Mouse (Mus musculus) bone marrow, adult 2 months (tissue): ENCODE measurements around the gene Cat. TPM values are rescaled to one million over a fixed set of nuclear protein-coding genes. Genes with fewer than 3 reads are reported as not detected.

Experiments used
- H3K27ac ChIP-seq: fragments of 200-500 bp; 2 replicates; pipeline ENCODE4 v1.5.1; 2012; ENCODE audit warnings: low read depth, mild to moderate bottlenecking, control low read depth, inconsistent platforms, low read length; ENCODE audit not compliant: control insufficient read depth, poor library complexity, insufficient read depth
- H3K4me1 ChIP-seq: fragments of 200-500 bp; 2 replicates; pipeline ENCODE4 v1.6.1; 2011; ENCODE audit warnings: low read length; ENCODE audit not compliant: control insufficient read depth, insufficient read depth
- H3K4me3 ChIP-seq: fragments of 200-500 bp; replicated peaks from 2 replicates; pipeline ENCODE3; 2011; ENCODE audit warnings: mild to moderate bottlenecking, low read depth, low read length, control low read depth; ENCODE audit not compliant: control insufficient read depth
- CTCF ChIP-seq: fragments of 200-500 bp; IDR thresholded peaks from 2 replicates; pipeline ENCODE4 v1.5.1; 2011; ENCODE audit warnings: low read length, control low read depth; ENCODE audit not compliant: control insufficient read depth, insufficient read depth
- POLR2A ChIP-seq: fragments of 200-500 bp; IDR thresholded peaks from 2 replicates; pipeline ENCODE4 v1.6.1; 2011; ENCODE audit warnings: low read depth, mild to moderate bottlenecking, control low read depth, low read length, borderline replicate concordance; ENCODE audit not compliant: control insufficient read depth
- WGBS: fragments of 180-500 bp; shearing (Covaris S2); methylation state at CpG from one replicate; pipeline ENCODE4 v1.1.7; 2018; 5-methylcytosine and 5-hydroxymethylcytosine counted together
- polyA plus RNA-seq: library from polyadenylated mRNA; stranded (reverse); fragments of >200 nt; gene quantifications from 2 replicates; pipeline ENCODE4 v1.2.4, GENCODE M21; 2011; ENCODE audit warnings: low replicate concordance; ENCODE audit not compliant: missing spikeins, insufficient read depth, insufficient read length

Gene Cat
- polyA plus RNA-seq, 1 experiment = 59.9 TPM

DNA sequence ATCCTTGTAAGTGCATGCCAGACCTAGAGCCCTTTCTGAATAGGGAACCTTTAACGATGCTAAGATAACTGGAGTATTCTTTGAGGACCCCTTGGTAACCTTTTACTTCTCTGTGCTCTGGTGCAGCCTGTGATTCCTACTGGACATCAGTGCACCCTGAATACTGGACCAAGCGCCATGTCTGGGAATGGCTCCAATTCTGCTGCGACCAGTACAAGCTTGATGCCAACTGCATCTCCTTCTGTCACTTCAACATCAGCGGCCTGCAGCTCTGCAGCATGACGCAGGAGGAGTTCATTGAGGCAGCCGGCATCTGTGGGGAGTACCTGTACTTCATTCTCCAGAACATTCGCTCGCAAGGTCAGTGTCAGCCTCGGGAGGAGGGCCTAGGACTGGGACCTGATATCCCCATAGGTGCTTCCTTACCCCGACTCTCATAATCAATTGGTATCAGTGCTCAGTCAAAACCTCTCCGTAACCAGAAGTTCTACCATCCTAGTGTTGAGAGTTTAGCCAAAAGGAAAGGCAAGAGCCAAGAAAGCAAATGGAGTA, 45.8 kb downstream of the Cat start:
- no peak overlapping the region for H3K27ac ChIP-seq
- H3K4me3 ChIP-seq = no peak overlapping the region
- TF ChIP-seq POLR2A = no peak
- TF ChIP-seq CTCF = no peak
- WGBS = 88% methylated on average over 11 of the region's 11 CpGs
- H3K4me1 ChIP-seq = no peaks in the 10 kb centered on the region

DNA sequence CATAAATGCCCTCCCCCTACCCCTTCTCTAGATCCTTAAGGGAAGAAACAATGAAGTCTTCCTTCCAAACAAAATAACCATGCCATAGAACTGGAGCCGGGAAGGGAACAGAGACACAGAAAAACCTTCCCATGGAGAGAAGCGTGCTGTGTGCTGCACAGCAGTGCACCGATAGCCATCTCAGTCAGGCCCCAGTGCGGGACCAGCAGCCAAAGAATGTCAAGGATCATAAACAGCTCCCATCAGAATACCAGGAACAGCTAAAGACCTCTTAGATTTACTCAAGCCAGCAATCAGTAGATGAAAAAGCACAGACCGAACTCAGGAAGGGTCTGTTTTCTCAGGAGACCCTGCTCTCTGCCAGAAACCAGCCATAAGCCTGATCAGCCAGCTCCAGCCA, 48.4 kb downstream of the Cat start:
- Histone ChIP-seq H3K4me1 (no peaks in the 10 kb centered on the region), H3K4me3 (no peak overlapping the region), H3K27ac (no peak overlapping the region)
- TF ChIP-seq POLR2A (no peak), CTCF (no peak)
- 75% methylated on average over 5 of the region's 5 CpGs for WGBS

- WGBS = 83% methylated on average over 2 of the region's 2 CpGs
- no peak overlapping the region for H3K27ac ChIP-seq
- TF ChIP-seq CTCF (no peak), POLR2A (no peak)
These were observed 49.9 kb downstream of the Cat start for GRCm38 (mm10) chr2:103435110-103435509.

DNA sequence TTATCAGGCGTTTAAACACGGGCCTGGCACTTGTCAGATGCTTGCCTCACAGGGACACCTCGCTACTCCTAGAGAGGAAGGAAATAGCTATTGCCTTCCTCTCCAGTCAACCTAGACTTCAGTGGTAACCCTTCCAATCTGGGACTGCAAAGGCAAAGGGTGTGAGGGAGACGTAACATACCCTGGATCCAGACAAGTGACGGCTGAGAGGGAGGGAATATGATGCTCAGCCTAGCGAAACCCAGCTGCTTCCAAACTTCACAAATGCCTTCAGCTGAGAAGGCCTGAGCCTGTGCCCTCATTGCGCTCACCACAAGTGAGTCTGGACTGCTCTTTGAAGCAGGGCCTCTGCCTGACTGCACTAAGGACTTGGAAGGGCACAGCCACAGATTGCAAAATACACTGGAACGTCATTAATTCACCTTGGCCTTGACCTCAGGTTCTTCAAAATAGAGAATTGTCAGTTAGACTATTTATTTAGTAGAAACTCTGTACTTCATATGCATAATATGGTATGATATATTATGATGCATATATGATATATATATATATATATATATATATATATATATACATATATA, 52.2 kb downstream of the Cat start:
- H3K27ac ChIP-seq = no peak overlapping the region
- 46% methylated on average over 8 of the region's 8 CpGs for WGBS
- H3K4me1 ChIP-seq = no peaks in the 10 kb centered on the region
- no peak overlapping the region for H3K4me3 ChIP-seq
- no peak for TF ChIP-seq CTCF
- no peak for TF ChIP-seq POLR2A

More at GRCm38 (mm10) chr2:103435110-103435509, 49.9 kb downstream of the Cat start:
- H3K4me1 ChIP-seq = no peaks in the 10 kb centered on the region
- H3K4me3 ChIP-seq = no peak overlapping the region

- H3K4me3 ChIP-seq = no peak overlapping the region
- H3K27ac ChIP-seq = no peak overlapping the region
- WGBS = 26% methylated on average over 1 of the region's 1 CpGs
- TF ChIP-seq POLR2A (no peak), CTCF (no peak)
- H3K4me1 ChIP-seq = no peaks in the 10 kb centered on the region
These were observed 54.2 kb downstream of the Cat start for GRCm38 (mm10) chr2:103430712-103431111.

DNA sequence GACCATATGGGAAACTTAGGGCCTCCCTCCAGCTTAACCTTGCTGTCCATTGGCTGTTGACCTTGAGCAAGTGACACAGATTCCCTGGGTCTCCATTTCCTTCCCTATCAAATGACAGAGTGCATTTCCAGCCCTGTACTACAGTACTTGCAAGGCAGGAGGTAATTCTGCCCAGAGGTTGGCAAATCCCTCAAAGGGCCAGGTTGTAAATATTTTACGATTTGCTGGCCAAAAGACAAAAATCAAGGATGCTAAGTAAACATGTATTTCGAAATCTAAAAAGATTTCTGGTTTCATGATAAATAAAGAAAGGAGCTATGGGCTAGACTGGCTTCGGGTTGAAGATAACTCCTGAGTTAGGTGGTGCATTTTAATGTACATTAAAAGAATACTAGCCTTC, 56.6 kb downstream of the Cat start:
- WGBS = 81% methylated on average over 3 of the region's 3 CpGs
- Histone ChIP-seq H3K27ac (no peak overlapping the region), H3K4me1 (no peaks in the 10 kb centered on the region), H3K4me3 (no peak overlapping the region)
- no peak for TF ChIP-seq POLR2A
- TF ChIP-seq CTCF = no peak

- H3K4me3 ChIP-seq = no peak overlapping the region
- no peak overlapping the region for H3K27ac ChIP-seq
- no peak for TF ChIP-seq POLR2A
- TF ChIP-seq CTCF = no peak
- WGBS = 54% methylated on average over 11 of the region's 11 CpGs
- H3K4me1 ChIP-seq = no peaks in the 10 kb centered on the region
These were observed 59.4 kb downstream of the Cat start for GRCm38 (mm10) chr2:103425456-103426063.

- WGBS = 15% methylated on average over 12 of the region's 12 CpGs
- H3K27ac ChIP-seq = no peak overlapping the region
These were observed 60.5 kb downstream of the Cat start for GRCm38 (mm10) chr2:103424349-103425026.

GRCm38 (mm10) chr2:103423884-103424283, 61.1 kb downstream of the Cat start:
- WGBS = 71% methylated on average over 12 of the region's 12 CpGs
- no peaks in the 10 kb centered on the region for H3K4me1 ChIP-seq
- H3K27ac ChIP-seq = no peak overlapping the region
- no peak overlapping the region for H3K4me3 ChIP-seq
- no peak for TF ChIP-seq POLR2A
- TF ChIP-seq CTCF = no peak

More at GRCm38 (mm10) chr2:103424349-103425026, 60.5 kb downstream of the Cat start:
- H3K4me3 ChIP-seq = no peak overlapping the region
- TF ChIP-seq POLR2A (no peak), CTCF (peak; percentile 75)
- H3K4me1 ChIP-seq = no peaks in the 10 kb centered on the region
